Mouse (Mus musculus) midbrain, embryonic 16.5 days (tissue): ENCODE measurements at regions not wholly inside any gene's neighbourhood (a gene's known extent, or its start where the extent isn't known, plus 50 kb on each side); places are given as distances from the start of the nearest gene placed in this dataset.

ENCODE experiments used
- ATAC-seq: fragments of 200-750 bp; cut with Nextera tagmentation; 2 replicates; pipeline ENCODE4 v1.8.0; 2017; ENCODE audit warnings: moderate TSS enrichment
- H3K27ac ChIP-seq: fragments of 300-500 bp; sonication (generic); 2 replicates; pipeline ENCODE4 v1.5.1; 2014; ENCODE audit warnings: mild to moderate bottlenecking, low read length, mixed read lengths
- H3K27me3 ChIP-seq: fragments of 300-500 bp; sonication (generic); 2 replicates; pipeline ENCODE4 v1.6.1; 2014; ENCODE audit warnings: low read depth, low read length, mixed read lengths; ENCODE audit not compliant: control insufficient read depth, insufficient read depth
- H3K36me3 ChIP-seq: fragments of 300-500 bp; sonication (generic); 2 replicates; pipeline ENCODE4 v1.6.1; 2014; ENCODE audit warnings: mild to moderate bottlenecking, low read length, moderate library complexity, mixed read lengths; ENCODE audit not compliant: control insufficient read depth, insufficient read depth
- H3K4me1 ChIP-seq: fragments of 300-500 bp; sonication (generic); 2 replicates; pipeline ENCODE4 v1.6.1; 2014; ENCODE audit warnings: mild to moderate bottlenecking, low read length, mixed read lengths; ENCODE audit not compliant: control insufficient read depth, insufficient read depth
- H3K4me2 ChIP-seq: fragments of 300-500 bp; sonication (generic); 2 replicates; pipeline ENCODE4 v1.6.1; 2014; ENCODE audit warnings: mild to moderate bottlenecking, low read length, mixed read lengths
- H3K4me3 ChIP-seq: fragments of 300-500 bp; sonication (generic); 2 replicates; pipeline ENCODE4 v1.5.1; 2014; ENCODE audit warnings: low read depth, mild to moderate bottlenecking, low read length, moderate library complexity, mixed read lengths
- H3K9ac ChIP-seq: fragments of 300-500 bp; sonication (generic); 2 replicates; pipeline ENCODE4 v1.6.1; 2014; ENCODE audit warnings: low read depth, low read length, mixed read lengths
- H3K9me3 ChIP-seq: fragments of 300-500 bp; sonication (generic); replicated peaks from 2 replicates; pipeline ENCODE4 v1.6.1; 2014; ENCODE audit warnings: mild to moderate bottlenecking, low read length, mixed read lengths; ENCODE audit not compliant: control insufficient read depth, poor library complexity, severe bottlenecking
- WGBS: fragments of 180-500 bp; shearing (Covaris S2); extraction: QIAGEN DNeasy Blood & Tissue Kit; methylation state at CpG from one replicate; pipeline ENCODE4 v1.1.7; 2014; 5-methylcytosine and 5-hydroxymethylcytosine counted together

- Histone ChIP-seq H3K4me2 (no peak overlapping the region), H3K4me1 (peaks cover 8% of the 10 kb centered on the region), H3K36me3 (no peaks in the 10 kb centered on the region), H3K9ac (no peak overlapping the region), H3K9me3 (no peaks in the 10 kb centered on the region), H3K27ac (peak overlapping the region; percentile 58), H3K27me3 (no peaks in the 10 kb centered on the region), H3K4me3 (no peak overlapping the region)
- ATAC-seq, result peak; percentile 48; the same call in 1 of the 2 replicates
- WGBS, result 40% methylated on average over 13 of the region's 13 CpGs
Observed at GRCm38 (mm10) chr1:64305427-64306213, 183.5 kb upstream of the Klf7 start.

- Histone ChIP-seq H3K27ac (peak overlapping the region; percentile 5; the same call in 1 of the 2 replicates), H3K4me2 (peak overlapping the region; percentile 33), H3K4me3 (no peak overlapping the region), H3K36me3 (no peaks in the 10 kb centered on the region), H3K9ac (0 out of 2 replicates have a peak overlapping the region, but pooled peaks have one; percentile 6), H3K9me3 (no peaks in the 10 kb centered on the region), H3K4me1 (peaks cover 9% of the 10 kb centered on the region), H3K27me3 (no peaks in the 10 kb centered on the region)
- ATAC-seq, result 0 out of 2 replicates have a peak, but pooled peaks have one; percentile 47
- WGBS, result 4% methylated on average over 8 of the region's 10 CpGs
Observed at GRCm38 (mm10) chr1:64302833-64303358, 180.8 kb upstream of the Klf7 start.

- Histone ChIP-seq H3K9ac (no peak overlapping the region), H3K27ac (no peak overlapping the region), H3K27me3 (no peaks in the 10 kb centered on the region), H3K4me2 (no peak overlapping the region), H3K4me1 (peaks cover 9% of the 10 kb centered on the region), H3K4me3 (no peak overlapping the region), H3K36me3 (no peaks in the 10 kb centered on the region), H3K9me3 (no peaks in the 10 kb centered on the region)
- 76% methylated on average over 6 of the region's 6 CpGs for WGBS
- ATAC-seq, result no peak
Observed at GRCm38 (mm10) chr1:64301530-64302061, 179.5 kb upstream of the Klf7 start.

- H3K4me3 ChIP-seq, result no peak overlapping the region
- H3K9me3 ChIP-seq, result no peaks in the 10 kb centered on the region
- no peak overlapping the region for H3K27ac ChIP-seq
- H3K4me2 ChIP-seq, result no peak overlapping the region
- H3K4me1 ChIP-seq, result peaks cover 9% of the 10 kb centered on the region
- no peaks in the 10 kb centered on the region for H3K36me3 ChIP-seq
- no peaks in the 10 kb centered on the region for H3K27me3 ChIP-seq
- ATAC-seq, result no peak
- no peak overlapping the region for H3K9ac ChIP-seq
- WGBS, result 87% methylated on average over 8 of the region's 8 CpGs
Observed at GRCm38 (mm10) chr1:64300951-64301529, 179.0 kb upstream of the Klf7 start.

- Histone ChIP-seq H3K4me1 (peaks cover 9% of the 10 kb centered on the region), H3K36me3 (no peaks in the 10 kb centered on the region), H3K4me3 (no peak overlapping the region), H3K9me3 (no peaks in the 10 kb centered on the region), H3K27me3 (no peaks in the 10 kb centered on the region), H3K27ac (no peak overlapping the region), H3K9ac (no peak overlapping the region), H3K4me2 (no peak overlapping the region)
- WGBS, result 9% methylated on average over 2 of the region's 2 CpGs
- no peak for ATAC-seq
Observed at GRCm38 (mm10) chr1:64298950-64299349, 176.9 kb upstream of the Klf7 start.

- Histone ChIP-seq H3K9ac (no peak overlapping the region), H3K27ac (no peak overlapping the region), H3K4me2 (no peak overlapping the region), H3K9me3 (no peaks in the 10 kb centered on the region), H3K4me1 (peaks cover 9% of the 10 kb centered on the region), H3K27me3 (no peaks in the 10 kb centered on the region), H3K4me3 (no peak overlapping the region), H3K36me3 (no peaks in the 10 kb centered on the region)
- 66% methylated on average over 14 of the region's 14 CpGs for WGBS
- no peak for ATAC-seq
Observed at GRCm38 (mm10) chr1:64298188-64298587, 176.1 kb upstream of the Klf7 start.

GRCm38 (mm10) chr1:64297343-64297742 lies 175.3 kb upstream of the Klf7 start:
- H3K27me3 ChIP-seq, result no peaks in the 10 kb centered on the region
- H3K4me3 ChIP-seq, result no peak overlapping the region
- ATAC-seq, result no peak
- no peaks in the 10 kb centered on the region for H3K36me3 ChIP-seq
- no peak overlapping the region for H3K9ac ChIP-seq
- H3K4me2 ChIP-seq, result no peak overlapping the region
- 89% methylated on average over 5 of the region's 5 CpGs for WGBS
- no peak overlapping the region for H3K27ac ChIP-seq
- H3K4me1 ChIP-seq, result peaks cover 3% of the 10 kb centered on the region; the same call in 1 of the 2 replicates
- no peaks in the 10 kb centered on the region for H3K9me3 ChIP-seq

GRCm38 (mm10) chr1:64295512-64295945 lies 173.4 kb upstream of the Klf7 start:
- no peaks in the 10 kb centered on the region for H3K9me3 ChIP-seq
- ATAC-seq, result no peak
- H3K27ac ChIP-seq, result no peak overlapping the region
- H3K27me3 ChIP-seq, result no peaks in the 10 kb centered on the region
- H3K9ac ChIP-seq, result no peak overlapping the region
- H3K4me2 ChIP-seq, result no peak overlapping the region
- WGBS, result 28% methylated on average over 6 of the region's 6 CpGs
- H3K36me3 ChIP-seq, result no peaks in the 10 kb centered on the region
- H3K4me3 ChIP-seq, result no peak overlapping the region
- H3K4me1 ChIP-seq, result peaks cover 3% of the 10 kb centered on the region; the same call in 1 of the 2 replicates

- Histone ChIP-seq H3K9ac (no peak overlapping the region), H3K4me3 (no peak overlapping the region), H3K36me3 (no peaks in the 10 kb centered on the region), H3K4me2 (no peak overlapping the region), H3K27ac (no peak overlapping the region), H3K4me1 (peaks cover 3% of the 10 kb centered on the region; the same call in 1 of the 2 replicates), H3K27me3 (no peaks in the 10 kb centered on the region), H3K9me3 (no peaks in the 10 kb centered on the region)
- ATAC-seq, result no peak
- whole genome bisulfite sequencing, result 79% methylated on average over 7 of the region's 7 CpGs
Observed at GRCm38 (mm10) chr1:64295051-64295450, 173.0 kb upstream of the Klf7 start.
